Mouse (Mus musculus) myocyte (in vitro differentiated cells): ENCODE data around the gene Gns. TPM values are rescaled to one million over a fixed set of nuclear protein-coding genes. Genes with fewer than 3 reads are reported as not detected.

Experiments used
- H3K27me3 ChIP-seq: one replicate; pipeline ENCODE4 v1.6.1; 2011; ENCODE audit not compliant: control insufficient read depth, insufficient read depth, insufficient read length
- H3K36me3 ChIP-seq: one replicate; pipeline ENCODE4 v1.6.1; 2011; ENCODE audit not compliant: control insufficient read depth, insufficient read depth
- H3K4me2 ChIP-seq: one replicate; pipeline ENCODE4 v1.6.1; 2011; ENCODE audit warnings: low read depth, control low read depth
- H3K4me3 ChIP-seq: one replicate; pipeline ENCODE4 v1.5.1; 2011; ENCODE audit warnings: mild to moderate bottlenecking, control low read depth, moderate library complexity
- H3K79me2 ChIP-seq: one replicate; pipeline ENCODE4 v1.6.1; 2011; ENCODE audit not compliant: control insufficient read depth, insufficient read depth
- H3ac ChIP-seq: one replicate; pipeline ENCODE4 v1.6.1; 2011; ENCODE audit not compliant: control insufficient read depth, insufficient read length
- CEBPB ChIP-seq: IDR thresholded peaks from 2 replicates; pipeline ENCODE4 v1.6.1; 2011; ENCODE audit warnings: mild to moderate bottlenecking, moderate library complexity; ENCODE audit not compliant: poor library complexity, insufficient read depth, severe bottlenecking
- E2F4 ChIP-seq: IDR thresholded peaks from one replicate; pipeline ENCODE4 v1.6.1; 2011; ENCODE audit warnings: mild to moderate bottlenecking, control low read depth, moderate library complexity; ENCODE audit not compliant: insufficient read depth
- MAX ChIP-seq: IDR thresholded peaks from one replicate; pipeline ENCODE4 v1.6.1; 2011; ENCODE audit warnings: low read depth, mild to moderate bottlenecking, control low read depth
- MYOD1 ChIP-seq, 3 experiments: IDR thresholded peaks; one replicate each; pipeline ENCODE4 v1.6.1; 2011; ENCODE audit warnings: control low read depth in 2 of 3, low read depth in 2 of 3, mild to moderate bottlenecking in 2 of 3, moderate library complexity in 1 of 3; ENCODE audit not compliant: insufficient read length in 2 of 3, control insufficient read depth in 1 of 3
- MYOG ChIP-seq, 3 experiments: IDR thresholded peaks; one replicate each; pipeline ENCODE4 v1.6.1; 2011; ENCODE audit warnings: control low read depth in 2 of 3, low read depth in 2 of 3, mild to moderate bottlenecking in 2 of 3; ENCODE audit not compliant: insufficient read length in 2 of 3, control insufficient read depth in 1 of 3, insufficient read depth in 1 of 3
- POLR2A ChIP-seq: IDR thresholded peaks from one replicate; pipeline ENCODE4 v1.6.1; 2011; ENCODE audit warnings: low read depth, mild to moderate bottlenecking, control low read depth, moderate library complexity; ENCODE audit not compliant: insufficient read length
- POLR2AphosphoS2 ChIP-seq: IDR thresholded peaks from one replicate; pipeline ENCODE4 v1.6.1; 2011; ENCODE audit warnings: low read depth, control low read depth; ENCODE audit not compliant: insufficient read length
- REST ChIP-seq: IDR thresholded peaks from one replicate; pipeline ENCODE4 v1.6.1; 2011; ENCODE audit warnings: mild to moderate bottlenecking, control low read depth, moderate library complexity; ENCODE audit not compliant: insufficient read depth, insufficient read length
- SRF ChIP-seq: IDR thresholded peaks from one replicate; pipeline ENCODE4 v1.6.1; 2011; ENCODE audit warnings: low read depth; ENCODE audit not compliant: control insufficient read depth, insufficient read length
- TCF12 ChIP-seq: IDR thresholded peaks from one replicate; pipeline ENCODE4 v1.6.1; 2011; ENCODE audit warnings: mild to moderate bottlenecking, control low read depth; ENCODE audit not compliant: poor library complexity, insufficient read depth, severe bottlenecking
- TCF3 ChIP-seq: IDR thresholded peaks from one replicate; pipeline ENCODE4 v1.6.1; 2011; ENCODE audit warnings: low read depth, control low read depth; ENCODE audit not compliant: insufficient read length
- USF1 ChIP-seq: IDR thresholded peaks from one replicate; pipeline ENCODE4 v1.6.1; 2011; ENCODE audit warnings: low read depth, mild to moderate bottlenecking, control low read depth, moderate library complexity
- polyA plus RNA-seq: library from polyadenylated mRNA; unstranded; fragments of >200 nt; fragmentation: generic; extraction: Trizol; gene quantifications from one replicate; pipeline ENCODE4 v1.2.1, GENCODE M21; 2012; ENCODE audit warnings: missing spikeins

Gns gene
- polyA plus RNA-seq, 1 experiment: 81.4 TPM

- TF ChIP-seq SRF: no peak
- no peak for TF ChIP-seq E2F4
- no peak for TF ChIP-seq POLR2A
- TF ChIP-seq POLR2AphosphoS2: no peak
- no peak for TF ChIP-seq TCF12
- no peak for TF ChIP-seq CEBPB
- no peak for TF ChIP-seq MYOD1 (IDR thresholded peaks at IDR 0.05; ENCODE audit: control insufficient read depth in 1 of 3, insufficient read length in 2 of 3, low read depth in 2 of 3)
- TF ChIP-seq REST: no peak
- no peak for TF ChIP-seq MAX
- TF ChIP-seq MYOG (IDR thresholded peaks at IDR 0.05; ENCODE audit: control insufficient read depth in 1 of 3, insufficient read depth in 1 of 3, insufficient read length in 2 of 3, low read depth in 2 of 3): no peak
- no peak for TF ChIP-seq TCF3
- TF ChIP-seq USF1: no peak
- H3K4me2 ChIP-seq: no peak overlapping the region
- H3K79me2 ChIP-seq: peaks cover 6% of the 10 kb centered on the region
- H3K36me3 ChIP-seq: no peaks in the 10 kb centered on the region
- no peaks in the 10 kb centered on the region for H3K27me3 ChIP-seq
- no peak overlapping the region for H3K4me3 ChIP-seq
- H3ac ChIP-seq: no peak overlapping the region
Observed at GRCm38 (mm10) chr10:121423541-121424349, 58.9 kb downstream of the Gns start.

GRCm38 (mm10) chr10:121424455-121424854 is 59.6 kb downstream of the Gns start:
- H3ac ChIP-seq: no peak overlapping the region
- no peaks in the 10 kb centered on the region for H3K27me3 ChIP-seq
- no peak overlapping the region for H3K4me3 ChIP-seq
- H3K79me2 ChIP-seq: peaks cover 6% of the 10 kb centered on the region
- no peaks in the 10 kb centered on the region for H3K36me3 ChIP-seq
- TF ChIP-seq MYOG (IDR thresholded peaks at IDR 0.05; ENCODE audit: control insufficient read depth in 1 of 3, insufficient read depth in 1 of 3, insufficient read length in 2 of 3, low read depth in 2 of 3) (no peak), MYOD1 (IDR thresholded peaks at IDR 0.05; ENCODE audit: control insufficient read depth in 1 of 3, insufficient read length in 2 of 3, low read depth in 2 of 3) (no peak), TCF12 (no peak), POLR2AphosphoS2 (no peak), CEBPB (no peak), E2F4 (no peak), MAX (no peak), REST (no peak), USF1 (no peak)
- no peak overlapping the region for H3K4me2 ChIP-seq

GRCm38 (mm10) chr10:121425079-121425478 is 60.2 kb downstream of the Gns start:
- Histone ChIP-seq H3ac (no peak overlapping the region), H3K79me2 (peaks cover 8% of the 10 kb centered on the region), H3K36me3 (no peaks in the 10 kb centered on the region), H3K27me3 (no peaks in the 10 kb centered on the region), H3K4me2 (no peak overlapping the region), H3K4me3 (no peak overlapping the region)
- TF ChIP-seq MYOG (IDR thresholded peaks at IDR 0.05; ENCODE audit: control insufficient read depth in 1 of 3, insufficient read depth in 1 of 3, insufficient read length in 2 of 3, low read depth in 2 of 3) (no peak), CEBPB (no peak), MAX (no peak), E2F4 (no peak), REST (no peak), USF1 (no peak), POLR2AphosphoS2 (no peak), TCF3 (no peak), MYOD1 (IDR thresholded peaks at IDR 0.05; ENCODE audit: control insufficient read depth in 1 of 3, insufficient read length in 2 of 3, low read depth in 2 of 3) (no peak), POLR2A (no peak), TCF12 (no peak), SRF (no peak)

- peaks cover 13% of the 10 kb centered on the region for H3K79me2 ChIP-seq
- H3K4me2 ChIP-seq: no peak overlapping the region
- no peak overlapping the region for H3ac ChIP-seq
- no peak overlapping the region for H3K4me3 ChIP-seq
- TF ChIP-seq CEBPB (no peak), REST (no peak), POLR2A (no peak), SRF (no peak), MYOD1 (IDR thresholded peaks at IDR 0.05; ENCODE audit: control insufficient read depth in 1 of 3, insufficient read length in 2 of 3, low read depth in 2 of 3) (no peak), TCF12 (no peak), TCF3 (no peak), USF1 (no peak), MYOG (IDR thresholded peaks at IDR 0.05; ENCODE audit: control insufficient read depth in 1 of 3, insufficient read depth in 1 of 3, insufficient read length in 2 of 3, low read depth in 2 of 3) (no peak), POLR2AphosphoS2 (no peak), E2F4 (no peak)
- H3K27me3 ChIP-seq: no peaks in the 10 kb centered on the region
- no peaks in the 10 kb centered on the region for H3K36me3 ChIP-seq
Observed at GRCm38 (mm10) chr10:121425506-121426025, 60.7 kb downstream of the Gns start.
